ENCODE assay signal across 27 mouse cellular contexts in genomic region chr3:21489547-21489946, GRCm38 (mm10).
"Had no signal": no experiment of that assay in that cellular context is flagged by ENCODE, and none has a peak within 500 bp of the region (broad histone marks: within the 10 kb centered on the region; RNA-seq: fewer than 3 reads in every experiment).

No protein-coding gene starts in this region.

- H3K4me3 ChIP-seq: gastrocnemius, adult 2 months; heart, embryonic 10.5 days; heart, embryonic 12.5 days; hindbrain, embryonic 10.5 days; hindbrain, embryonic 12.5 days; intestine, embryonic 15.5 days; kidney, embryonic 15.5 days; layer of hippocampus, adult 2 months; limb, embryonic 10.5 days; limb, embryonic 12.5 days; liver, embryonic 13.5 days; liver, embryonic 15.5 days had no signal

- H3K4me1 ChIP-seq: heart, embryonic 10.5 days; heart, embryonic 12.5 days; hindbrain, embryonic 10.5 days; intestine, embryonic 15.5 days; kidney, embryonic 15.5 days; liver, embryonic 13.5 days; liver, embryonic 15.5 days had no signal

- H3K27ac ChIP-seq: gastrocnemius, adult 2 months; heart, embryonic 10.5 days; hindbrain, embryonic 10.5 days; hindbrain, embryonic 12.5 days; hindbrain, embryonic 14.5 days; intestine, embryonic 15.5 days; kidney, embryonic 15.5 days; kidney, postnatal 0 days; layer of hippocampus, adult 2 months; limb, embryonic 10.5 days; limb, embryonic 12.5 days; liver, embryonic 13.5 days; liver, embryonic 15.5 days had no signal

- DNase-seq: gastrocnemius, adult 2 months; gastrocnemius, postnatal 10 days; gastrocnemius, postnatal 25 days; heart, adult 18-20 months; heart, postnatal 10 days; heart, postnatal 4 days; kidney, adult 18-20 months; kidney, adult 8-10 months; kidney, postnatal 14 days; kidney, postnatal 4 days; liver; liver, embryonic 13.5 days had no signal

- ATAC-seq: hindbrain, embryonic 16.5 days; inflammation-experienced regulatory T-cells, adult 6 months; intestine, embryonic 15.5 days; intestine, postnatal 0 days had no signal
